Mouse (Mus musculus): ENCODE measurements around the gene Pole4.

Pole4 gene

GRCm38 (mm10) chr6:82705221-82705620 is at the start of gene Pole4:
TSS of gene Pole4 (minus strand) at chr6:82705365.
- in situ Hi-C loops (cut with MboI) = loop anchor here (10.0 kb wide), 1 partner anchor 730 kb away; no protein-coding TSS in a partner anchor

- in situ Hi-C loops (cut with MboI) = no loop called here
Measured at GRCm38 (mm10) chr6:82754769-82755168, 49.6 kb upstream of the Pole4 start.

GRCm38 (mm10) chr6:82753638-82754361 is 48.6 kb upstream of the Pole4 start:
- in situ Hi-C loops (cut with MboI) = no loop called here

- in situ Hi-C loops (cut with MboI) = no loop called here
Measured at GRCm38 (mm10) chr6:82753061-82753460, 47.9 kb upstream of the Pole4 start.

- in situ Hi-C loops (cut with MboI) = no loop called here
Measured at GRCm38 (mm10) chr6:82751791-82752190, 46.6 kb upstream of the Pole4 start.

GRCm38 (mm10) chr6:82751031-82751430 is 45.9 kb upstream of the Pole4 start:
- in situ Hi-C loops (cut with MboI) = no loop called here

GRCm38 (mm10) chr6:82750063-82750462 is 44.9 kb upstream of the Pole4 start:
- in situ Hi-C loops (cut with MboI) = no loop called here

GRCm38 (mm10) chr6:82748106-82748672 is 43.0 kb upstream of the Pole4 start:
- in situ Hi-C loops (cut with MboI) = no loop called here

GRCm38 (mm10) chr6:82747085-82747484 is 41.9 kb upstream of the Pole4 start:
- in situ Hi-C loops (cut with MboI) = no loop called here

GRCm38 (mm10) chr6:82744553-82744952 is 39.4 kb upstream of the Pole4 start:
- in situ Hi-C loops (cut with MboI) = no loop called here

GRCm38 (mm10) chr6:82741518-82741880 is 36.3 kb upstream of the Pole4 start:
- in situ Hi-C loops (cut with MboI) = no loop called here

- in situ Hi-C loops (cut with MboI) = no loop called here
Measured at GRCm38 (mm10) chr6:82740868-82741517, 35.8 kb upstream of the Pole4 start.

- in situ Hi-C loops (cut with MboI) = no loop called here
Measured at GRCm38 (mm10) chr6:82740269-82740668, 35.1 kb upstream of the Pole4 start.

- in situ Hi-C loops (cut with MboI) = no loop called here
Measured at GRCm38 (mm10) chr6:82737634-82738540, 32.7 kb upstream of the Pole4 start.

GRCm38 (mm10) chr6:82736626-82737600 is 31.7 kb upstream of the Pole4 start:
- in situ Hi-C loops (cut with MboI) = no loop called here

- in situ Hi-C loops (cut with MboI) = no loop called here
Measured at GRCm38 (mm10) chr6:82735347-82735746, 30.2 kb upstream of the Pole4 start.

GRCm38 (mm10) chr6:82728635-82729034 is 23.5 kb upstream of the Pole4 start:
- in situ Hi-C loops (cut with MboI) = no loop called here

GRCm38 (mm10) chr6:82727206-82727605 is 22.0 kb upstream of the Pole4 start:
- in situ Hi-C loops (cut with MboI) = no loop called here

GRCm38 (mm10) chr6:82723321-82723720 is 18.2 kb upstream of the Pole4 start:
- in situ Hi-C loops (cut with MboI) = no loop called here

GRCm38 (mm10) chr6:82716126-82716525 is 11.0 kb upstream of the Pole4 start:
- in situ Hi-C loops (cut with MboI) = no loop called here

- in situ Hi-C loops (cut with MboI) = no loop called here
Measured at GRCm38 (mm10) chr6:82715653-82716052, 10.5 kb upstream of the Pole4 start.

Measured in mature B cell (primary cell).